Mouse (Mus musculus) lung, postnatal 0 days (tissue): Measurements from ENCODE around the gene Poldip3. TPM values are rescaled to one million over a fixed set of nuclear protein-coding genes. Genes with fewer than 3 reads are reported as not detected.

Experiments used
- ATAC-seq: fragments of 200-750 bp; cut with Nextera tagmentation; 2 replicates; pipeline ENCODE4 v1.8.0; 2017; ENCODE audit warnings: moderate library complexity
- DNase-seq: peaks from one replicate; pipeline ENCODE4 v3.0.0-alpha.2; 2016; ENCODE audit warnings: low spot score
- H3K27ac ChIP-seq: fragments of 300-500 bp; sonication (generic); 2 replicates; pipeline ENCODE4 v1.5.1; 2014; ENCODE audit warnings: antibody characterized with exemption, mild to moderate bottlenecking, low read length, mixed read lengths
- H3K27me3 ChIP-seq: fragments of 300-500 bp; sonication (generic); replicated peaks from 2 replicates; pipeline ENCODE4 v1.6.1; 2014; ENCODE audit warnings: low read length, mixed read lengths; ENCODE audit not compliant: insufficient read depth
- H3K36me3 ChIP-seq: fragments of 300-500 bp; sonication (generic); 2 replicates; pipeline ENCODE4 v1.6.1; 2014; ENCODE audit warnings: low read length, mixed read lengths; ENCODE audit not compliant: insufficient read depth
- H3K4me1 ChIP-seq: fragments of 300-500 bp; sonication (generic); 2 replicates; pipeline ENCODE4 v1.6.1; 2014; ENCODE audit warnings: antibody characterized with exemption, low read depth, low read length, mixed read lengths; ENCODE audit not compliant: insufficient read depth
- H3K4me2 ChIP-seq: fragments of 300-500 bp; sonication (generic); replicated peaks from 2 replicates; pipeline ENCODE4 v1.6.1; 2014; ENCODE audit warnings: low read depth, mild to moderate bottlenecking, low read length, moderate library complexity, mixed read lengths
- H3K4me3 ChIP-seq: fragments of 300-500 bp; sonication (generic); 2 replicates; pipeline ENCODE4 v1.5.1; 2014; ENCODE audit warnings: low read depth, low read length
- H3K9ac ChIP-seq: fragments of 300-500 bp; sonication (generic); replicated peaks from 2 replicates; pipeline ENCODE4 v1.6.1; 2014; ENCODE audit warnings: low read depth, mild to moderate bottlenecking
- H3K9me3 ChIP-seq: fragments of 300-500 bp; sonication (generic); 2 replicates; pipeline ENCODE4 v1.6.1; 2016; ENCODE audit warnings: low read length, mixed read lengths
- CTCF ChIP-seq: IDR thresholded peaks from 2 replicates; pipeline ENCODE4 v1.5.1; 2016; ENCODE audit warnings: antibody characterized with exemption, mild to moderate bottlenecking
- EP300 ChIP-seq: IDR thresholded peaks from 2 replicates; pipeline ENCODE4 v1.6.1; 2016; ENCODE audit warnings: antibody characterized with exemption, mild to moderate bottlenecking, control low read depth
- WGBS: fragments of 180-500 bp; shearing (Covaris S2); extraction: QIAGEN DNeasy Blood & Tissue Kit; methylation state at CpG from one replicate; pipeline ENCODE4 v1.1.7; 2014; 5-methylcytosine and 5-hydroxymethylcytosine counted together
- polyA plus RNA-seq: library from polyadenylated mRNA; unstranded; fragments of >200 nt; fragmentation: Nextera tagmentation; extraction: Ambion mirVana; gene quantifications from 2 replicates; pipeline ENCODE4 v1.2.1, GENCODE M21; 2015

Poldip3 gene
- polyA plus RNA-seq, 1 experiment from 2014 or later: 77.0 TPM

GRCm38 (mm10) chr15:83169772-83170722 is 20.9 kb upstream of the Poldip3 start:
- DNase-seq (peak; percentile 60), ATAC-seq (no peak)
- Histone ChIP-seq H3K27me3 (no peaks in the 10 kb centered on the region), H3K27ac (peak overlapping the region; percentile 82), H3K4me3 (peak overlapping the region; percentile 14; the same call in 1 of the 2 replicates), H3K9ac (0 out of 2 replicates have a peak overlapping the region, but pooled peaks have one; percentile 5), H3K36me3 (no peaks in the 10 kb centered on the region), H3K9me3 (no peaks in the 10 kb centered on the region), H3K4me2 (peak overlapping the region; percentile 81), H3K4me1 (peaks cover 37% of the 10 kb centered on the region)
- no peak for TF ChIP-seq CTCF
- no peak for TF ChIP-seq EP300
- WGBS: 56% methylated on average over 8 of the region's 8 CpGs

- no peak for TF ChIP-seq EP300
- no peak for TF ChIP-seq CTCF
- WGBS: 54% methylated on average over 7 of the region's 7 CpGs
- Histone ChIP-seq H3K9me3 (no peaks in the 10 kb centered on the region), H3K9ac (no peak overlapping the region), H3K4me1 (peaks cover 37% of the 10 kb centered on the region), H3K4me3 (no peak overlapping the region; the same call in 1 of the 2 replicates), H3K4me2 (peak overlapping the region; percentile 81), H3K36me3 (no peaks in the 10 kb centered on the region), H3K27me3 (no peaks in the 10 kb centered on the region), H3K27ac (peak overlapping the region; percentile 82)
- DNase-seq (peak; percentile 19), ATAC-seq (no peak)
These were observed 19.9 kb upstream of the Poldip3 start for GRCm38 (mm10) chr15:83168875-83169771.

GRCm38 (mm10) chr15:83168311-83168710 is 19.1 kb upstream of the Poldip3 start:
- DNase-seq: no peak
- ATAC-seq: no peak
- no peaks in the 10 kb centered on the region for H3K9me3 ChIP-seq
- no peaks in the 10 kb centered on the region for H3K27me3 ChIP-seq
- TF ChIP-seq EP300 (no peak), CTCF (no peak)
- H3K4me2 ChIP-seq: no peak overlapping the region
- H3K4me1 ChIP-seq: peaks cover 37% of the 10 kb centered on the region
- H3K36me3 ChIP-seq: no peaks in the 10 kb centered on the region
- WGBS: 86% methylated on average over 3 of the region's 3 CpGs
- H3K4me3 ChIP-seq: no peak overlapping the region
- peak overlapping the region; percentile 63; the same call in 1 of the 2 replicates for H3K27ac ChIP-seq
- no peak overlapping the region for H3K9ac ChIP-seq

- ATAC-seq: no peak
- no peaks in the 10 kb centered on the region for H3K36me3 ChIP-seq
- TF ChIP-seq CTCF (no peak), EP300 (no peak)
- H3K9ac ChIP-seq: no peak overlapping the region
- H3K4me2 ChIP-seq: no peak overlapping the region; the same call in 1 of the 2 replicates
- WGBS: 74% methylated on average over 8 of the region's 8 CpGs
- peak overlapping the region; percentile 63 for H3K27ac ChIP-seq
- DNase-seq: no peak
- H3K9me3 ChIP-seq: no peaks in the 10 kb centered on the region
- H3K27me3 ChIP-seq: no peaks in the 10 kb centered on the region
- peaks cover 36% of the 10 kb centered on the region for H3K4me1 ChIP-seq
- H3K4me3 ChIP-seq: no peak overlapping the region
These were observed 18.4 kb upstream of the Poldip3 start for GRCm38 (mm10) chr15:83167550-83168065.

GRCm38 (mm10) chr15:83167126-83167525 is 17.9 kb upstream of the Poldip3 start:
- H3K9ac ChIP-seq: no peak overlapping the region

More at GRCm38 (mm10) chr15:83167126-83167525, 17.9 kb upstream of the Poldip3 start:
- TF ChIP-seq CTCF: no peak
- no peak for TF ChIP-seq EP300
- Histone ChIP-seq H3K36me3 (peaks cover 3% of the 10 kb centered on the region; the same call in 1 of the 2 replicates), H3K4me3 (no peak overlapping the region), H3K27ac (peak overlapping the region; percentile 63), H3K4me2 (no peak overlapping the region; the same call in 1 of the 2 replicates), H3K4me1 (peaks cover 33% of the 10 kb centered on the region), H3K27me3 (no peaks in the 10 kb centered on the region), H3K9me3 (no peaks in the 10 kb centered on the region)
- WGBS: 32% methylated on average over 5 of the region's 5 CpGs
- DNase-seq: peak; percentile 51
- ATAC-seq: peak; percentile 2; the same call in 1 of the 2 replicates
